Mouse (Mus musculus) ovary, postnatal 14 days (tissue): ENCODE measurements around the gene Aak1.
"Not testable (repeated sequence)": the region's sequence is repeated elsewhere in the genome, so short reads cannot be mapped to it uniquely, and the experiment has no call there.

Source experiments
- DNase-seq: peaks from one replicate; pipeline ENCODE4 v3.0.0; 2022; ENCODE audit warnings: low spot score

Aak1 gene

DNA sequence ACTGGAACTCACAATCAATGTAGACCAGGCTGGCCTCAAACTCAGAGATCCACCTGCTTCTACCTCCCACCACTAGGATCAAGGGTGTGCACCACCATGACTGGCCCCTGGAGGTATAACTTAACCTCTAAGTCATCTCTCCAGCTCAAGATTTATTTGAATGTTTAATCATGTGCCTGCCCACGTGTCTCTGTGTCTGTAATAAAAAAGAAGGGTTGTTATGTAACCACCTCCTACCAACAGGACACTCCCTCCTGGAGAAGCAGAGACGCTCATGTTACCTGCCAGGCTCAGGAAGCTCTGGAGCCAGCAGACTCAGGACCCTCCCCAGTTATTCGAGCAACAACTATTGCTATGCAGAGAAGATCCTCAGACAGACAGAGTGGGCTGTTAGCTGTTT is 7.4 kb upstream of the Aak1 start:
- DNase-seq, result no peak

DNA sequence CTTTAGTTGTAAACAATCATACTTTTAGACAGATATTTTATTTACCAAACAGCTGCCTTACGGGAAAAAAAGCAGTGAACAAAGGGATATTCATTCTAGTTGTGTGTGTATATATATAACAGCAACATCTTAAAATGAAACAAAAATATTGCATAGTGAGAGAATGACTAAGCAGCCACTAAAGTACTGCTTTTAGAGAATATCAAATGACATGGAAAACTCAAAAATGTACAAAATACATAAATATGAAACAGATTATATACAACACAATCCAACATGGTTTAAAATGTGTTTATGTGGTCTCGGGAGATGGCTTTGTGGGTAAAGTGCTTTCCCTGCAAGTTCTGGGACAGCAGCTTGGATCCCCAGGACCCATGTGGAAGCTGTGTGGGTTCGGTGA is 5.7 kb upstream of the Aak1 start:
- no peak for DNase-seq

DNA sequence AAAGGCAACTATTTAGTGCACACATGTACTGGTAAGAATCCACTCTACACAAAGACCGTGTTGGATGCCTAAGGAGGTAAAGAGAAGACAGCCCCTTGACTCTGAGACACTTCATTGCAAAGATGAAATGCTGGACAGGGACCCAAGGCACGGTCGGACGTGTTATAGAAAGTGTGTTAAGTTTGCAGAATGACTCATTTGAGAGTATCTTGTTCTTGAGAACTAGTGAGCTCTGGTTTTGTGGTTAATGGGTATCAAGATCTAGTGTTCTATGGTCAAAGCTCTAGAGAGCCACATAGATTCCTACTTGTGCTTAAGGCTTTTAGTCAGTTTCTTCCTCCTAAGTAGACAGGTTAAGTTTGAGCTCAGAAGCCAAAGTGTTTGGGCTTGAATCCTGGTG is 2.9 kb upstream of the Aak1 start:
- no peak for DNase-seq

DNA sequence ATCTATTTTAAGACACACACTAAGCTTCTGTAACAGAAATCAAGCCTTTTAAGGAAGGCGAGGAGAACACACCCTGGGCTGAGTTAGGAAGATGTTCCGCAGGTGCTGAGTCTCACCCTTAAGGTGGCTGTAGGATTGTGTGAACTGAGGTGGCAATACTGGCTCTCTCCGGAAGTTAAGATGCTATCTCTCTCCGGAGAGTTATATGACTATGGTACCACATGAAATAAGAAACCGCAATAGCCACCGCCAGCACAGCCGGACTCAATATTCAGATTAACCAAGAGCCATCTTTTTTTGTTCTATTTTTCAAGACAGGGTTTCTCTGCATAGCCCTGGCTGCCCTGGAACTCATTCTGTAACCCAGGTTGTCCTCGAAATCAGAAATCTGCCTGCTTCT is 1.5 kb upstream of the Aak1 start:
- no peak for DNase-seq

DNA sequence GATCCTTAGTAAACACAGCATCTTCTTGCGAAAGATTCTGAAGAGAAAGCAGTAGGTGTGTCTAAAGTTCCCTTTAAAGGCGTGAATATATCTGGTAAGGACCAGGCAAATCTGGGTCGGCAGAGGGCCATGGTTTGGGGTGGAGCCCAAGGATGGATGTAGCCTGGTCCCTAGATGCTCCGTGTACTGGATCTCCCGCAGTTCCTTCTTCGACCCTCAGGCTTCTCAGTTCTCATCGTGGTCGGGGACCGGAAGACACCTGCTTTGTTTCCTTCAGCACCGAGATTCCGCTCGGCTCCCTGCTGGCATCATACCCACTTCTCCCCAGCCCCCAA is 770 bp upstream of the Aak1 start:
- DNase-seq, result no peak

DNA sequence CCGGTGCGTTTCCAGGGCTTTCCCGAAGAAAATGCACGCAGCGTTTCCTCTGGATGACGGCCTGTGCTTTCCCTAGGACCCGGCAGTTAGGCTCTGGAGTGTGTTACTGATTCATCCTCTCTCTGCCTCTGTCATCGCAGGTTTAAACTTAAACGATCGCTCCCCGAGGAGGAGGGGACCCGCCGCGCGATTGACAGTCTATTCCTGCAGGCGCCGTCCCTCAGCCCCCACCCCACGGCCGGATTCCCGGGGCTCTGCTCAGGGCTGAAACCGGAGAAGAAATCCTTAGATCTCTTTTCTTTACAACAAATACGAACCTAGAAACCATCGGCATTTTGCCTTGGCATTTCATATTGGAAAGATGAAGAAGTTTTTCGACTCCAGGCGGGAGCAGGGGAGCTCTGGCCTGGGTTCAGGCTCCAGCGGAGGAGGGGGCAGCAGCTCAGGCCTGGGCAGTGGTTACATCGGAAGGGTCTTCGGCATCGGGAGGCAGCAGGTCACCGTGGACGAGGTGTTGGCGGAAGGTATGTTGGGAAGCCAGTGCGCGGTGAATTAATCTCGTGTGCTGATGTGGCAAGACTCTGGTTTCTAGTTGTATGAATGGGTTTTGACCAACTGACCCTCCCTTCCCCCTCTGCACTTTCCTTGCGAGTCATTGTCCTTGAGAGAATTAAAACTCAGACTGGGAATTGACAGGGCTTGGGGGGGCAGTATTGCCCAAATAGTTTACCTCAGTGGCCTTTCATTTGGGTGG is 552 bp downstream of the Aak1 start:
- DNase-seq, result no peak

DNA sequence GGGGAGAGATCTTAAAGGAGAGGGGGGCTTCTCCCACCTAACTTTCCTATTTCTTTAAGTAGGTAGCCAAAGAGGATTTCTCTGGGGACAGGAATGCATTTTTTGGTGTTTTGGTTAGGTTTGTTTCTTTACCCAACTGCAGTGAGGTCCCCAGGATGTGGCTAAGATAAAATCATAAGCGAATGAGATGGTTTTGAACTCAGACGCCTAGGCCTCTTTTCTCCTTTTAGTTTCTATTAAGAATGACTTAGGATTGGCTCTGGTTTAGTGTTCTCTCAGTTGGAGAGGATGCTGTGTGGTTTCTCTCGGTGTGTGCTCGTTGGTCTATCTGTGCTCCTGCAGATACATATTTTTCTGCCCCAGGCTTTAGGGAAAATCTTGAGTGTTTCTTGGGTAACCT is 1.3 kb downstream of the Aak1 start:
- DNase-seq, result no peak

DNA sequence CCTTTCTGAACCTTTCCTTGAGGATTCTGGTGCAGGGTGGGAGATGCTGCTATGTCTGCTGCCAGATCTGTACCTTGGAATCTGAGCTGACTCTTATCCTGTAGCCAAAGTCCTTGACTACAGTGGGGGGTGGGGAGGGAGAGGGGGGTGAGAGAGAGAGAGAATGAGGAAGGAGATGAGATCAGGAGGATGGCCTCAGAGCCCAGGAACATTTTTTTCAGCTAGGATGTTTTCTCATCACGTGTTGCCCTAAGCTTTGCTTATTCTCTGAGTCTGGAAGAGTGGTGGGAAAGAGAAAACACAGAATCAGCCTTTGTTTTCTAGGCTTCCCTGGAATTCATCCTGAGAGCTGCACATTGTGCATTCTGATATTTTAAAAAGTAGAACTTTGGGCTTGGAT is 2.2 kb downstream of the Aak1 start:
- DNase-seq, result no peak

DNA sequence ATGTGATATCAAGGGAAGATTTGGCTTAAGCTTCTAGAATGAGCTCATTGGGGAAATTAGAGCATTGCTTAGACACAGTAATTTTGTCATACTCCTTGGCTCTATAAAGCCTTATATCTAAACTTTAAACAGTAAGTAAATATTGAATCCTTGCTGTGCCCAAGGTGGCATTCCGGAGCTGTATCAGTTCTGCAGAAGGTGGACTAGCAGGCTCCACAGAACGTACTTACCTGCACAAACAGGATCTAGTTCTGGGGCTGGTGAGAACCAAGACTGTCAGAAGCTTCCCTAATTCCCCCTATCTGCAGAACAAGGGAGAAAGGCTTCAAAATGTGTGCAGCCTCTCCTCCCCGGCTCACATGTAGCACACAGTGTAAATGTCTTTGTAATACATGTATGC is 4.6 kb downstream of the Aak1 start:
- no peak for DNase-seq

DNA sequence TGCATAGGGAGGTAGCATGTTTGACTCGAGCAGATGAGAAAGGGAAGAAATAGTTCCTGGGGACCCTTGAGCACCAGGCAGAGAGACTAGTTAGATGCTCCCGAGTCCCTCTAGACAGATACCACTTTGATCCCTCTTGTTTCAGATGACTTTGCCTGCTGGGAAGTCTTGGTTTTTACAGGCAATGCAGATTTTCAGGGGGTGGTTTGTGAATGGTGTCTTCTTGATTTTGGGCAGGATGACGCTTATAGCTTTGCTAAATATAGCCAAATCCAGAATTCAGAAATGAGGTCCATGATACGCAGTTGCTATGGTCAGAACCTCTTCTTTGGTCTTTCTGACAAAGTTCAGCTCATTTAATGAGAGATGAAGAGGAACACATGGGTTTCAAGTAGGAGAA is 5.6 kb downstream of the Aak1 start:
- no peak for DNase-seq

DNA sequence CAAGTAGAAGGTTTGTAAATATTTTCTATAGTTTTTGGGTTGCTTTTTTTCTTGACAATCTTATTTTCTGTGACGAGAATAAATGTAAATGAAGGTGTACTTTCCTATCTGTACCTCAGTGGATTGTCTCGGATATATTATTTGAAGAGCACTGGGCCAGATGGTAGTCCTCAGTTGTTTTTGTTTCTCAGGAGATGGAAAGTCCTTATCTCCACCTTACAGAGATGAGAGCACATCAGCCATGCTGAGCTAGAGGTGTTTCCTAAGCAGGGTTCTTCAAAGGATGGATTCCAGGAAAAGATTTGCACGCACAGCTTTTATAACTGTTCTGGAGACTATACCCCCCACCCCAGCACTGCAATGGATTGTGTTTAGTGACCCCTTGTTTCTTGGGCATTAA is 9.3 kb downstream of the Aak1 start:
- DNase-seq, result no peak

DNA sequence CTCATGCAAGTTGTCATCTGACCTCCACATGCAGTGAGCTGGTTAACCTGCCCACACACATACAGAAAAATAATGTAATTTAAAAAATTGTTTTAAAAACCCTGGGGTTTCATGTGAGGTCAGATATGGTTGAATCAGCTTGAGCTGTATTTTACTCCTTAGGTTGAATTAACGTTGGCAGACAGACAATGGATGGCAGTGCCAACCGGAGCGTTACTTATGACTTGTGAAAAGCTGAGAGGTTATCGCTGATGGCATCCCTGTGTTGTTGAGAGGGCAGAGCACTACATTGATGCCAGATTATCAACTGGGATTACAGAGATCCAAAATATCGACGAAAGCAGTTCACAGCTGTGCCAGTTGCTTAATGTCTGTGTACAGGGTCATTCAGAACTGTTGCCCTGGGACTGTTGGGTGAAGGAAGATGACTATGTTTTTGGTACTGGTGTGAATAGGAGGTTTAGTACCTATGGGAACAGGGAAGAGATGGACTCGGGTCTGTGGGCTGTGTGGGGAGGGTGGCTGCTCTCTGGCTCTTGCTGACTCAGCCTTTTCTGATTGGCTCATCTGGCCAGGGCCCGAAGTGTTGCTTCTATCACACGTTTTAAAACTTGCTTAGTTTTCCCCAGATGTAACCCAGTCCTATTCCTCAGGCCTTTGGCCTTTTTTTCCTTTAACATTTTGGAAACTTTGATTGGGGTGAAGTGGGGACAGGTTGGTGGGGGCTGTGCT is 11.6 kb downstream of the Aak1 start:
- DNase-seq, result no peak

DNA sequence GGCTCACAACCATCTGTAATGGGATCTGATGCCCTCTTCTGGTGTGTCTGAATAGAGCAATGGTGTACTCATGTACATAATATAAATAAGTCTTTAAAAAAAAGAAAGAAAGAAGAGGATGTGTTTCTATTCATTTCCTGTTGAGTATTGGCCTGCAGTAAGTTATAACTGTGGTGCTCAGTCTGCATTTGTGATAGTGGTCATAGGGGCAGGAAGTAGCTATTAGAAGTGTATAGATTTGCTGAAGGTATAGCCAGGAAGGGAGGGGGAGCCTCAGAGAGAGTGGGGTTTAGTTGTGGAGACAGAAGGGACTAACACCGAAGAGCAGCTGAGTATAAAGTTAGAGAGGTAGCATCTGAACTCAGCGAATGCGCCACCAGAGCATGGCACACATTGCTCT is 15.0 kb downstream of the Aak1 start:
- no peak for DNase-seq

DNA sequence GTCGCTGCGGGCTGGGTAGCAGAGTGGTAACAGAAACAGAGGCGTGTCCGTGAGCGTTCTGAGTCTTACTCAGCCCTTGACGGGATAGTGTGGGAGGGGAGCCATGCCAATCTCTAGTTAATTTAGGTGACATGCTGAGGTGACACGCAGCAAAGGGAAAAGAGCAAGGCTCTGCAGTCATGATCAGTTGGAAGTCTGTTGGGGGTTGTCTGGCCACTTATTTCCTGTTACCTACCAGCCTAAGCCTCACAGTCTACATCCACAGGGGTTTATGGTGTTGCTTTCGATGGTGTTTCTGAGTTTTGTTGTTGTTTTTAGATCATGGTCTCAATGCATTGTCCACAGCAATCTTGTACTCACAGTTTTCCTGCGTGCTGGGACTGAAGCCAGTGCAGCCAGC is 21.0 kb downstream of the Aak1 start:
- DNase-seq, result no peak

DNA sequence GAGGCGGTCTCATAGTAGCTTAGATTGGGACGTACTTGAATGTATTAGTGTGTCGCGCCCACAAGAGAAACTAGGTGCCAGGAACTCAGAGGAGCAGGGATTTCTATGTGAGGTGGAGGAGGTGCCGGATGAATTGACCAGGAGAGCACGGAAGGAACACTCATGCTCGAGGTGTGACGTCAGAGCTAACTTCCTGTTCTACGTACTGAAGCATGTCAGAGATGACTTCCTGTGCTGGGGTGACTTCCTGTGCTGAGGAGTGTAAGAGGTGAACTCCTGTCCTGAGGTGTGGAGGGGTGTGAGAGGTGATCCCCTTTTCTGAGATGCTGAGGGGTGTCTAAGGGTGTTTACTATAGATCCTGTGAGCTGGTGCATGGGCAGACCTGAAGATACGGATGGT is 22.5 kb downstream of the Aak1 start:
- no peak for DNase-seq

DNA sequence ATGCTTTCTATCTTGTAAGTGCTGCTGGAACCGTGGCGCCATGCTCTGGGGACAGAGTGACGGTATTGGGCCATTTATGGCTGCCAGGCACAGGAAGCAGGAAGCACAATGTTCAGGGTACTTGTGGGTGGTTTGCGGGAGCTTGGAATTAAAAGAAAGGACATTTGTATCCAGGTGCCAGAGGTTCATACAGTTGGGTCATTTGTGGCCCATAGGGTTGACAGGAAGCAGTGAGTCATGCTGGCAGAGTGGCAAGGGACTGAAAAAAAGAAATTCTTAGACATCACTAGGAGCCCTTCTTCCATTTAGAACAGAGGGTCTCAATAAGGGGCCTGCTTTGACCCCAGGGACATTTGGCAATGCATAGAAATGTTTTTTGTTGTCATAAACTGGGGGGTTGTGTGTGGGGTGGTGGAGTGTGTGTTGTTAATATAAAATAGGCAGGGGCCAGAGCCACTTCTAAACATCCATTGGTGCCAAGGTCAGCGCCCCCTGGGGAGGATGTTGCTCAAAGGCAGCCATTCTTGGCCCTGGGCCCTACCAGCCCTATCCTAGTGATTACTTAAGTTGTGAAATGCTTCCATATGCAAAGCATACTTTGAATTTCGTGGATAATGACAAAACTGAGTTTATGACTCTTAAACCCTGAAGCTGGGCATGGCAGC is 25.5 kb downstream of the Aak1 start:
- no peak for DNase-seq

DNA sequence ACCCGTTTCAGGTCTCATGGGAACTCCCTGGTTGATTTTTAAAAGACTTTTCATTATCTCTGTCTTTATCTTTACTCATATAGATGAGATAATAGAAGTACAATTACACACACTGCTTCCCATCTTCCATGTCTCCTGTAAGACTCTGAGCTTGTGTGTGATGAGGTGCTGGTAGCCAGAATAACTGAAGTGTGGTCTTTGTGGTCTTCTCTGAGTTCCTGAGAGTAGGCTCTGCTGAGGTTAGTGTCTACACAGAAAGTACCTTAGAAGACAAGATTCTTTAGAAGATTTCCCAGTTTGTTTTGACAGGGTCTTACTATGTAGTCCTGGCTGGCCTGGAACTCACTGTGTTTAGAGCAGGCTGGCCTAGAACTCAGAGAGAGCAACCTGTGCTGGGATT is 27.1 kb downstream of the Aak1 start:
- DNase-seq, result no peak

DNA sequence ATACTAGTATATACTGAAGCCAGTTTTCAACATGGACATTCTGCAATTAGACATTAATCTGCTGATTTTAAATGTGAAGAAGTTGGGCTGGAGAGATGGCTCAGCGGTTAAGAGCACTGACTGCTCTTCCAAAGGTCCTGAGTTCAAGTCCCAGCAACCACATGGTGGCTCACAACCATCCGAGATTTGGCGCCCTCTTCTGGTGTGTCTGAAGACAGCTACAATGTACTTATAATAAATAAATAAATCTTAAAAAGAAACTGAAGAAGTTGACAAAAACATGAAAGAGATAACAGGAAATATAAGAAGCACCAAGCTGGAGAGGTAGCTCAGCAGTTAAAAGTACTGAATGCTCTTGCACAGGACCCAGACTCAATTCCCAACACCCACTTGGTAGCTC is 29.3 kb downstream of the Aak1 start:
- not testable (repeated sequence) for DNase-seq

DNA sequence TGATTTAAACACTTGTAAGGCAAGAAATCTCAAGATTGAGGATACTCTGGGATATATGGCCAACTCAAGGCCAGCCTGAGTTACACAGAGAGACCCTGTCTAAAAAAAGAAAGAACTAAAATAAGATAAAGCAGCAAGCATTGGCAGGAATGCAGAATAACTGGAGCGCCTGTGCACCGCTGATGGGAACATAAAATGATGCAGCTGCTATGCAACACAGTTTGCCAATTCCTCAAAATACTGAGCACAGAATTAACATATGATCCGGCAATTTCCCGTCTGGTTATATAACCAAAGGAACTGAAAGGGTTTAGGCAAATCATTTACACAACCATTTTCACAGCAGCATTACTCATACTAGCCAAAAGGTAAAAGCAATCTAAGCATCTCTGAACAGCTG is 30.0 kb downstream of the Aak1 start:
- no peak for DNase-seq

DNA sequence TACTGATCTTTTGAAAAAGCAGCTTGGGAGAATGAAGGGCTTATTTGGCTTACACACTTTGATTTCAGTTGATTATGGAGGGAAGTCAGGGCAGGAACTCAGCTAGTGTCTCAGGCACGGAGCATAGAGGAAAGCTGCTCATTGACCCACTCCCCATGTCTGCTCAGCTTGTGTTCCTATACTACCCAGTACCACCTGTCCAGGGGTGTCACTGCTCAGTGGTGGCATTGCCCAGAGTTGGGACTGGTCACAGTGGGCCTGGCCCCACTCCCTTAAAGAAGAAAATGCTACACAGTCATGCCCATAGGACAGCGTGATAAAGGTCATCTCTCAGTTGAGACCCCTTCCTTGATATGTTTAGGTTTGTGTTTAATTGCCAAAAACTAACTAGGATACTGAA is 34.9 kb downstream of the Aak1 start:
- DNase-seq, result no peak

DNA sequence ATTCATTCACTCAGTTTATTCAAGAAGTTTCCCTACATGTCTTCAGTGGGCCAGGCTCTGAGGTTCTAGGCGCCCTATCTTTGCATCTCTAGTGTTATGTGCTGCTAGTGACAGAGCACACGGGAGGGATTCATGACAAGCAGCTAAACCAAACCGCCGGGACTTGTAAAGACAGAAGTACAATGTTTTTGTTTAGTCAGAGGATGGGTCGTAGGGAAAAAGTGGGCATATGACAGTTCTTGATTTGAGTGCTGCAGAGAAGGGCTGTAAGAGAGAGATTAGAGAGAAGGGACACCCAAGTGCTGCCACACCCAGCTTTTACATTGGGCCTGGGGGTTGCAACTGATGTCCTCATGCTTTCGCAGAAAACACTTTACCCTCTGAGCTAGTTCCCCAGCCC is 35.4 kb downstream of the Aak1 start:
- DNase-seq, result no peak

DNA sequence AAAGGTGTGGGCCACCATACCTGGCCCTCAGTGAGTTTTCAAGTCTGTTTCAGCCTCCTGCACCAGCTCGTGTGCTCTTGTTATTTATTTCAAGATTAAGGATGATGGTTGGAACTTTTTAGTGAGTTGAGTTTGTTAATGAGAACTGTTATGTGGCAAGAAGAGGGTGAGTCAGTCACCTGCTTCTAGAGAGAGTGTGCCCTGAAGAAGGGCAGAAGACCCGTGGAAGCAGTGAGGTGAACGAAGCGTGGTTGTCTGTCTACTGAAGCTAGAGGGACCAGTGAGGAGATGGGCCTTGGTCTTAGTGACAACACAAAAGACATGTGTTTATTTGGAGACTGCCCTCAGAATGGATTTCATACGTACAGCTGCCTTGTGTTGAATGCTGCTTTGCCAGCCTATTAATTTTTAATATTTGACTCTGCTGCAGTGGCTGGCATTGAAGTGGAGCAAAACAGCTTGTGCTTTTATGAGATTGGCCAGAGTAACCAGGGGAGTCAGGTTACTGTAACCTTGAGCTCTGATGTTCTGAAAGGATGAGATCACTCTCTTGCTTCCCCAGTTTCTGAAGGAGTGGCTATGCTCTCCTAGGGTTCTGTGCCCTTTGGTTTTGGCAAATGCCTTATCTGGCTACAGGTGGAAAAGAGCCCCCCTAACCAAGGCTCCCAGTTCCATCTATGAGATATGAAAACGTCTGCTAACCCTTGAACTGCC is 36.7 kb downstream of the Aak1 start:
- no peak for DNase-seq

DNA sequence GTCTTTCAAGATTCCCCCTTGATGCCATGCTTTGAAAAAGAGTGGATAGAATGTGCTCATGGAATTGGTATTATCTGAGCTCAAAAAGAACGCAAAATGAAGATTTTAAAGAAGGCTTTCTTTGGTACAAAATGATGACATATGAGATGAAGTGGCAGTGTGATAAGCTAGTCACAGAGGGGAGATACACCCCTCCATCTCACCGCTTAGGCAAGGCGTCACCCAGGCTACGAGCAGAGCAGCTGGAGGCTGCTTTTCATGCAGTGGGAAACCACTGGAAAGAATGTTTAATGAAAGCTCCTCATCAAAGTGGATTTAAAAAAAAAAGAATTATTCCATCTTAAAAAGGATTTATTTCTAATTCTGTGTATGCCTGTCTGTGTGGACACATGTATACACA is 37.5 kb downstream of the Aak1 start:
- DNase-seq, result no peak
